Mouse (Mus musculus): ENCODE measurements around the gene Mfsd12. TPM values are rescaled to one million over a fixed set of nuclear protein-coding genes. Genes with fewer than 3 reads are reported as not detected.
A peak's percentile ranks its signal among the peaks of the same experiment; 100 is the strongest.

Gene Mfsd12
- polyA plus RNA-seq (2016; fragmentation: Nextera tagmentation; extraction: Ambion mirVana), result 9.3 and 10.6 TPM in 2 replicates

DNA sequence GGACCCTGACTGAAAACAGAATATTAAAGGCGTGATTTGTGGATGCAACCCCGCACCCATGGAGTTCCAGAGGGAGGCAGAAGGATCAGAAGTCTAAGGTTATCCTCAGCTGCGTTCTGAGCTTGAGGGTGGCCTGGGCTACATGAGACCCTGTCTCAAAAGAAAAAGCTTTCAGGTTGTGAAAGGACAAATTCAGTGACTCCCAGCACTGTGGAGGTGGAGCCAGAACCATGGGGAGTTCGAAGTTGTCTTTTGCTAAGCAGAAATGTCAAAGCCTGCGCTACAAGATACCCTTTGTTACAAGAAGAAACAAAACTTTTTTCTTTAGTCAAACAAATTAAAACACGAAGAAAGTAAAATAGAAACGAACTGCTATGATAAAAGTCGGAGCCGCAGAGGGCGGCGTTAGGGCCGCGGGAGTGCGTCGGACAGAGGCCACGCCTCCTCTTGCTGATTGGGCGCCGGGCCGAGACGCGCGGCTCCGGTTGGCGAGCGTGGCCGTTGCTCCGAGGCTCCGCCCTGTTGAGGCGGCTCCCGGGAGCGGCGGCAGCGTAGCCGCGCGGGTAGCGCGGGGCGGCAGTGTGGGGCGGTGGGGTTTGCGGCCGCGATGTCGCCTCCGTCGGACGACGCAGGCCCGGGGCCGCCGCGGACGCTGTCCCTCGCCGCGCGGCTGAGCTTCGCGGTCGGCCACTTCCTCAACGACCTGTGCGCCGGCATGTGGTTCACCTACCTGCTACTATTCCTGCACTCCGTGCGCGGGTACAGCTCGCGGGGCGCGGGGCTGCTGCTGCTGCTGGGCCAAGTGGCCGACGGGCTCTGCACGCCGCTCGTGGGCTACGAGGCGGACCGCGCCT, at the start of gene Mfsd12:
Mfsd12 (plus strand) TSS at position 501 of the 854 bp plus-strand sequence.
- Histone ChIP-seq H3K27me3 (ENCODE audit: low read depth, poor library complexity, severe bottlenecking) (peaks cover 48% of the 10 kb centered on the region), H3K4me1 (peaks cover 72% of the 10 kb centered on the region), H3K27ac (replicated peaks) (peak within 1 kb of the TSS; percentile 84), H3K9me3 (replicated peaks) (no peaks in the 10 kb centered on the region), H3K4me3 (peak within 1 kb of the TSS; percentile 78), H3K36me3 (peaks cover 12% of the 10 kb centered on the region)
- peak; percentile 87 for DNase-seq (ENCODE audit: low spot score)
- WGBS, result 2% methylated on average over 79 of the region's 79 CpGs

DNA sequence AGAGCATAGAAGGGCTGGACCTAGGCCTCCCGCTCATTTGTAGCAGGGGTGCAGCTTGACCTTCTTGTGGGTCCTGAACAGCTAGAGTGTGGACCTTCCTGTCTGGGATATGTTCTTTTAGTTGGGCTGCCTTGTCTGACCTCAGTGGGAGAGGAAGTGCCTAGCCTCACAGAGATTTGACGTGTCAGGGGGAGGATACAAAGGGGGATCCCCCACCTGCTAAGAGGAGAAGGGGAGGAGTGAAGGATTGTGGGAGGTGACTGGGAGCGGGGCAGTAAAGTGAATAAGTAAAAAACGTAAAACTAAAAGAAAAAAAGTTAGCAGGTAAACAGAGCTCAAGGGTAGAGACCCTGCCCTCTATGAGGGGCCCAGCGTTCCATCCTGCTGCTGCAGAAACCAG, 47.7 kb upstream of the Mfsd12 start:
- DNase-seq (ENCODE audit: low spot score), result no peak
- no peak overlapping the region for H3K27ac ChIP-seq (replicated peaks)
- no peaks in the 10 kb centered on the region for H3K27me3 ChIP-seq (ENCODE audit: low read depth, poor library complexity, severe bottlenecking)
- no peak overlapping the region for H3K4me3 ChIP-seq
- peaks cover 100% of the 10 kb centered on the region for H3K36me3 ChIP-seq
- 89% methylated on average over 5 of the region's 5 CpGs for WGBS
- H3K9me3 ChIP-seq (replicated peaks), result no peaks in the 10 kb centered on the region
- peaks cover 5% of the 10 kb centered on the region for H3K4me1 ChIP-seq

DNA sequence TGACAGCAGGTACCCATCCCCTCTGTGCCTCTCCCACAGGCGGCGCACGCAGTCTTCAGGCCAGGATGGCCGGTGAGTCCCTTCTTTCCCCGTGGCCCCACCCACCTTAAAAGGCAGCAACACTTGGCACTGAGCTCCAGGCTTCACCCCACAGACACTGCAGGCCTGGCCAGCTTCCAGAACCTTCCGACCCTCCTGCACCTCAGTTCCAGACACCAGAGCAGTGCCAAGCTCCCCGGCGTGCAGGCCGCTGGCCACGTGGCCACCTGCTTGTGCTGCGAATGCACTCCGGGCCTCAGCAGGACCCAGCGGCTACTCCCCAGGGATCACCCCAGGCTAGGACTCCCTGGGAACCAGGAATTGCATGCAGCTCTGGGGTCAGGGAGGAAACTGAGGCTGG, 43.7 kb upstream of the Mfsd12 start:
- Histone ChIP-seq H3K4me3 (0 out of 2 replicates have a peak overlapping the region, but pooled peaks have one; percentile 1), H3K27ac (replicated peaks) (no peak overlapping the region), H3K9me3 (replicated peaks) (no peaks in the 10 kb centered on the region), H3K36me3 (peaks cover 98% of the 10 kb centered on the region), H3K4me1 (peaks cover 29% of the 10 kb centered on the region), H3K27me3 (ENCODE audit: low read depth, poor library complexity, severe bottlenecking) (0 out of 2 replicates have a peak, but pooled peaks cover 11% of the 10 kb centered on the region)
- DNase-seq (ENCODE audit: low spot score), result no peak
- 93% methylated on average over 13 of the region's 13 CpGs for WGBS

DNA sequence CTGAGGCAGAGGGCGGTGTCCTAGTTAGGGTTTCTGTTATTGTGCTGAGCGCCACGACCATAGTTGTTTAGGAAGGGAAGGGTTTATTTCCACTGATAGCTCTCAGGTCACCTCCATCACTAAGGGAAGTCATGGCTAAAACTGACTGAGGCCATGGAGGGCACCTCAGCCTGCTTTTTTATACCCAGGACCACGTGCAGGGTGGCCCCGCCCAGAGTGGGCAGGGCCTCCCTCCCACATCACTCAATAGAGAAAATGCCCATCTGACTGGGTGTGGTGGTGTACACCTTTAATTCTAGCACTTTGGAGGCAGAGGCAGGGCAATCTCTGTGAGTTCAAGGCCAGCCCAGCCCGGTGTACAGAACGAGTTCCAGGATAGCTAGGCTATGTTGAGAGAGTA, 43.1 kb upstream of the Mfsd12 start:
- DNase-seq (ENCODE audit: low spot score), result no peak
- Histone ChIP-seq H3K27me3 (ENCODE audit: low read depth, poor library complexity, severe bottlenecking) (0 out of 2 replicates have a peak, but pooled peaks cover 11% of the 10 kb centered on the region), H3K9me3 (replicated peaks) (no peaks in the 10 kb centered on the region), H3K4me3 (no peak overlapping the region), H3K4me1 (peaks cover 36% of the 10 kb centered on the region), H3K27ac (replicated peaks) (no peak overlapping the region), H3K36me3 (peaks cover 97% of the 10 kb centered on the region)
- WGBS, result 82% methylated on average over 7 of the region's 7 CpGs

DNA sequence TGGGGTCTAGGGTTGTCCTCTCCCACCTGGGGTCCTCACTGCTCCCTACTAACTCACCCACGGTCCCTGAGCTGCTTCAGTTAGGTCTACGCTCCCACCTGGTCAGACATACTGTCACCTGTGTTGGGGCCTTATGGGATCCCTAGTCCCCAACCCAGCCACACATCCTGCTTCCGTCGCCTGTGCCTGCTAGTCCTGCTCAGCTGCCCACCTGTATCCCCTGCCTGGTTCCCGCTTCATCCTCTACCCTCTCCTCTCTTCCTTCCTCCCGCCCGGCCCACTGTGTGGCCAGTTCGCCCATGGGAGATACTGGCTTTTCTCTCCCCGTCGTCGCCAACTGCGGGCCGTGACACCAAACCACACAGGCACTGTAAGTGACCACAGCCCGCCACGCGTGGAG, 41.7 kb upstream of the Mfsd12 start:
- H3K27ac ChIP-seq (replicated peaks), result no peak overlapping the region
- no peak overlapping the region for H3K4me3 ChIP-seq
- H3K36me3 ChIP-seq, result peaks cover 83% of the 10 kb centered on the region
- 0 out of 2 replicates have a peak, but pooled peaks cover 11% of the 10 kb centered on the region for H3K27me3 ChIP-seq (ENCODE audit: low read depth, poor library complexity, severe bottlenecking)
- peaks cover 43% of the 10 kb centered on the region for H3K4me1 ChIP-seq
- WGBS, result 93% methylated on average over 16 of the region's 16 CpGs
- DNase-seq (ENCODE audit: low spot score), result no peak
- no peaks in the 10 kb centered on the region for H3K9me3 ChIP-seq (replicated peaks)

DNA sequence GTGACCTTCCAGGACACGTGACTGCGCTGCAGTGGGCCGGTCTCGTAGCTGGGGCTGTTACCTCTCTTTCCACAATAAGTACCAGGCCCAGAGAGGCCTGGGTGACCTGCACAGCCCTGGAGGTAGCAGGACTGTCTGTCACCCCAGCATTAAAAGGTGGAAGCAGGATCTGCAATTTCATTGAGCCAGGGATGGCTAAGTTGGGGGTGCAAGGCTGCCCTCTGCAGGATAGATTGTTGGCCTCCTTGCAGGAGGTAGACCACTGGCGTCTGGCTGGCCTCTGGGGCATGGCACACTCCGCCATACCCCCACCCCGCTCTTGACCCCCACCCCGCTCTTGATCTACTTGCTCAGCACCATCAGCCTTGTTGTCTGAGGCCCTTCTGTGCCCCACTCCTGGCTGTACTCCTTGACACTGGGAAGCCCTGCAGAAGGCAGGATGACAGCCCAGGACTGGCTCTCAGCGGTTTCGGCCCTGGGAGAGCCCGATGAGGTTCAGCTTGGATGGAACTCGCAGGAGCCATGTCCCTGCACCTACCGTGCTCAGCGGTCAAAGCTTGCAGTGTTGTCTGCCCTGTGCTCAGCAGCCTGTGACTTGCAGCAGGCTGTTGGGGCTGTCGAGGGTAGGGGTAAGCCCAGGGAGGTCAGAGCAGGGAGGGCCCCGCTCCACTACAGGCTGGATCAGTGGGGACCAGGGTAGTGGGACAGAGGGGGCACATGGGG, 40.8 kb upstream of the Mfsd12 start:
- Histone ChIP-seq H3K9me3 (replicated peaks) (no peaks in the 10 kb centered on the region), H3K27ac (replicated peaks) (peak overlapping the region; percentile 74), H3K36me3 (peaks cover 74% of the 10 kb centered on the region), H3K4me3 (peak overlapping the region; percentile 39), H3K27me3 (ENCODE audit: low read depth, poor library complexity, severe bottlenecking) (0 out of 2 replicates have a peak, but pooled peaks cover 11% of the 10 kb centered on the region), H3K4me1 (peaks cover 44% of the 10 kb centered on the region)
- DNase-seq (ENCODE audit: low spot score), result peak; percentile 45
- WGBS, result 38% methylated on average over 16 of the region's 16 CpGs

DNA sequence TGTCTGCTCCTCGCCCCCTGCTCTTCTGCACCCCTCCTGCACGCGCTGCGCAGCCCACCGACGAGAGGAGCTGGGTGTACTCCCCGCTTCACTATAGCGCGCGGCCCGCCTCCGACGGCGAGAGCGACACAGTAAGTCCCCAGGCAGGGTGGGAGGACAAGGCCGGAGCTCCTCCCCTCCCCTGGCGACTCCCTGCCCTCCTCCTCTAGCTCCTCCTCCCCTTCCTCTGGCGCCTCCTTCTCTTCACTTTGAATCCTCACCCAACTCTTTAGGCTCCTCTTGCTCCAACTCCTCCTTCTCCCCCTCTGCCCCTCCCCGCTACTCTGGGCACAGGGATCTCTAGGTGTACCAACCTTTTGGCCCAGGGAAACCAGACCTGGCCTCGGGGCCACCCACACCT, 40.0 kb upstream of the Mfsd12 start:
- Histone ChIP-seq H3K36me3 (peaks cover 68% of the 10 kb centered on the region), H3K9me3 (replicated peaks) (no peaks in the 10 kb centered on the region)

DNA sequence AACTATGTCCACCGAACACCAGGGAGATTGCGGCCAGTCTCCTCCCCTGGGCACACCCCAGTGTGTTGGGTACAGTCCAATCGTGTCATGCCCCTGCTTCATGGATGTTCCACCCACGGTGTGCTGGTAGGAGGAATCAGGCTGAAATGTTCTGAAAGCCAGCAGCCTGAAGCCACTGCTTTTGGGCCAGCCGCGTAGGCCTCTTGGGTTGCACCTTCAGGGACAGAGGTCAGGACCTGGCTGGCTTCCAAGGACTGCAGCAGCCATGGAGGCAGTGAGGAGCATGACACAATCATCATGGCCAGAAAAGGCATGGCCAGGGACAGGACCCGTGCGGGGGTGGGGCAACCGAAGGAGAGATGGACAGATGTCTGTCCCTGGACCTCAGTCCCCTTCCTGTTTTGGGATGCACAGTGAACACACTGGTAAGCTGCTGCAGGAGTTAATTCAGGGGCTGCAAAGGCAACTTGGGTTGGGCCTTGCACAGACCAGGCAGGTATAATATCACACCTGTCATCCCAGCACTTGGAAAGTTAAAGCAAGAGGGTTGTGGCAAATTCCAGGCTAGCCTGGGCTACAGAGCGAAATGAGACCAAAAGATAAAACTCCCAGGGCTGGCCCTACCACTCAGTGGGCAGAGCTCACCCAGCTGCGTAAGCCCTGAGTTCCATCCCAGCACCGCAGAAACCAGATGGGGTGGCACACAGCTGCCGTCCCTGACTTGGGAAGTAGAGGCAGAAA, 38.5 kb upstream of the Mfsd12 start:
- H3K27me3 ChIP-seq (ENCODE audit: low read depth, poor library complexity, severe bottlenecking), result 0 out of 2 replicates have a peak, but pooled peaks cover 11% of the 10 kb centered on the region
- peak overlapping the region; percentile 98 for H3K4me3 ChIP-seq
- H3K27ac ChIP-seq (replicated peaks), result peak overlapping the region; percentile 97; the same call in 1 of the 2 replicates
- H3K9me3 ChIP-seq (replicated peaks), result no peaks in the 10 kb centered on the region
- no peak for DNase-seq (ENCODE audit: low spot score)
- 94% methylated on average over 13 of the region's 13 CpGs for WGBS
- peaks cover 68% of the 10 kb centered on the region for H3K36me3 ChIP-seq
- peaks cover 57% of the 10 kb centered on the region for H3K4me1 ChIP-seq

More for the DNA sequence above, 40.0 kb upstream of the Mfsd12 start:
- Histone ChIP-seq H3K27ac (replicated peaks) (peak overlapping the region; percentile 74), H3K4me1 (peaks cover 52% of the 10 kb centered on the region), H3K4me3 (peak overlapping the region; percentile 39), H3K27me3 (ENCODE audit: low read depth, poor library complexity, severe bottlenecking) (0 out of 2 replicates have a peak, but pooled peaks cover 11% of the 10 kb centered on the region)
- peak; percentile 46 for DNase-seq (ENCODE audit: low spot score)
- 6% methylated on average over 20 of the region's 20 CpGs for WGBS

DNA sequence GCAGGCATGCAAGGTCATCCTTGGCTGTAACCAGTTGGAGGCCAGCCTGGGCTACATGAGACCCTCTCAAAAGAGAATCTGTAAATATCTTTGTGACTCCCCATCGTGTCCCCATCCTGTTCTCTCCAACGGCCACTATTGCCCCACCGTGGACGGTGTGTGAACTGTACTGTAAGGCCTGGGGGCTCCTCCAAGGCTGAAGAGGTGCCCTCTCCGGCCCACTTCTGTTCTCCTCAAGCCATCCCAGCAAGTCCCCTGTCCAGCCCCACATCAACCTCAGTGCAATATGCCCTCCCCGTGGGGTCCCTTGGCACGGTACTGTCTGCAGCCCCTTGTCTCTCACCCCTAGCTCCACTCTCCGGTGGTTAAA, 38.0 kb upstream of the Mfsd12 start:
- Histone ChIP-seq H3K4me1 (peaks cover 57% of the 10 kb centered on the region), H3K36me3 (peaks cover 68% of the 10 kb centered on the region), H3K27me3 (ENCODE audit: low read depth, poor library complexity, severe bottlenecking) (0 out of 2 replicates have a peak, but pooled peaks cover 11% of the 10 kb centered on the region), H3K27ac (replicated peaks) (peak overlapping the region; percentile 97), H3K9me3 (replicated peaks) (no peaks in the 10 kb centered on the region), H3K4me3 (peak overlapping the region; percentile 98)
- DNase-seq (ENCODE audit: low spot score), result no peak
- WGBS, result 41% methylated on average over 8 of the region's 8 CpGs

DNA sequence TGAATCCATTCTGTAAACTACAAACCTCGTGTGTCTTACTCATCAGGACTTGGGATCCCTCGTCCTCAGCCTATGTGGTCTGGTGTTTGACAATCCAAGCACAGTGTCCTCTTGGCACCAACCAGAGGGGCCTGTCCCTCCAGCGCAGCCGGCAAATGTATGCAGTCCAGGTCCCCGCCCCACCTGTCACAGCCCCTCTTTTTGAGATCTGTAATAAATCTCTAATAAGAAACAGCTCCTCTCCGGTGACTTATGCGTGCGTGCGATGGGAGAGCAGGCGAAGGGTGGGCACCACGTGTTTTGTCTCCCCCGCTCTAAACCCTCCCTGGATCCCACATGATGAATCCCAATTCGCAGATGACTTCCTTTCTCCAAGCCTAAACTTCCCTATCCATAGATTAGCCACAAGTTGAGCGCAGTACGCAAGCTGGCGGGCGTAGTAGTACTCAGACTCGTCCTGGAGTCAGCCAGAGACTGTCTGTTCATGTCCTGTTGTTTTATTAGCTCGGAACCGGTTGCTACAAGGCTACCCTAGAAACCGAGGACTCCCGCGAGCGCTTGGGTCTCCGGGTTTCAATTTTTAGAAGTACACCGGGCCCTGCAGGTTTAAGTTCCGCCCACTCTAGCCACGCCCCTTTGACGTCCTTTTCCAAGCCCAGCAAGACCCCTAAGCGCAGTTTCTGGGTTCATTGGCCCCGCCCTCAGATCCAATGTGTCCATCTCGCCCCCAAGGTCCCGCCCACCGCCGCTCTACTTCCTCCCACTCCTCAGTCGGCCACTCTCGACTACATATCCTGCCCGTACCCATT, 37.3 kb upstream of the Mfsd12 start:
- Histone ChIP-seq H3K4me3 (peak overlapping the region; percentile 98), H3K9me3 (replicated peaks) (no peaks in the 10 kb centered on the region), H3K4me1 (peaks cover 57% of the 10 kb centered on the region), H3K36me3 (peaks cover 68% of the 10 kb centered on the region), H3K27me3 (ENCODE audit: low read depth, poor library complexity, severe bottlenecking) (0 out of 2 replicates have a peak, but pooled peaks cover 11% of the 10 kb centered on the region), H3K27ac (replicated peaks) (peak overlapping the region; percentile 97)
- peak; percentile 98 for DNase-seq (ENCODE audit: low spot score)
- WGBS, result 3% methylated on average over 38 of the region's 38 CpGs

DNA sequence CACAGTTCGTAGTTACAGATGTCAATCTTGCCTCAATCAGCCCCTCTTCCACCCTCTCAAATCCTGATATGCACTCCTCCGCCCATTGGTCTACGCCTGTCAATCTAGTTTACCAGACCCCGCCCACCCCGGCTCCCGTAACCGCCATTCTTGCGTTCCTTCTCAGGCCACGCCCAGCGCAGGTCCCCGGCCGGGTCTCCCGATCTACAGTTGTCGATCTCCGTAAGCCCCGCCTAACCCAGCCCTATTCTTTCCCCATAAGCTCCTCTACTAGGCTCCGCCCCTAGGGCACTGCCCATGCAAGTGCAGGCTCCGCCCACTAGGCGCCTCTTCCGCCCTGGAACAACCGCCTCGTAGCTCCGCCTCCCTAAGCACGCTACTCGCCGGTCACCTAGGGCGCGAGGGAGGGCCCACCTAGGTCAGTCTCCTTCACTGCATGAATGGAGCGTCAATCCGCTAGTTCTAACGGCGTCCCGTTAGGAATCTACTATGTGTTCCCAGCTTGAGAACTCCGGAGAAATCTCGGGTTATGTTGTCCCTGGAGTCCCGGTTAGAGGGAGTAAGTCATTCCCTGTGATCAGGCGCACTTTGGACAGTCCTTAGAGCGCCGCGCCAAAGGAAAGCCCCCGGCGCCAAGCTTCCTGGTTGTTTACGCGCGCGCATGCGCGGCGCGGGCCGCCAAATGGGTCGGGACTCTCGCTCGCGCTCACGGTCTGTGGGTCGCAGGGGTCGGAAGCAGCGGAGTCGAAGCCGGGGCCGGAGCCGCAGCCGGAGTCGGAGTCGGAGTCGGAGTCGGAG, 36.5 kb upstream of the Mfsd12 start, which contains the start of gene Cactin:
Cactin (plus strand) TSS at position 554 of the 798 bp plus-strand sequence.
- peak within 1 kb of the TSS; percentile 97 for H3K27ac ChIP-seq (replicated peaks)
- peaks cover 68% of the 10 kb centered on the region for H3K36me3 ChIP-seq
- H3K4me1 ChIP-seq, result peaks cover 54% of the 10 kb centered on the region
- no peaks in the 10 kb centered on the region for H3K9me3 ChIP-seq (replicated peaks)
- peak within 1 kb of the TSS; percentile 98 for H3K4me3 ChIP-seq
- peak; percentile 100 for DNase-seq (ENCODE audit: low spot score)
- 0 out of 2 replicates have a peak, but pooled peaks cover 9% of the 10 kb centered on the region for H3K27me3 ChIP-seq (ENCODE audit: low read depth, poor library complexity, severe bottlenecking)
- whole genome bisulfite sequencing, result under 1% methylated on average over 68 of the region's 68 CpGs

Data from midbrain, embryonic 10.5 days (tissue).